Mouse (Mus musculus) spleen, adult 18-20 months (tissue): ENCODE data around the gene Cldn6.

Source experiments
- DNase-seq, 2 experiments: peaks; one replicate each; pipeline ENCODE4 v3.0.0; 2022; ENCODE audit warnings: mixed read lengths in 2 of 2

The Cldn6 gene

GRCm38 (mm10) chr17:23725477-23725876, 46.4 kb downstream of the Cldn6 start:
- DNase-seq = no peak

GRCm38 (mm10) chr17:23725999-23726757, 47.1 kb downstream of the Cldn6 start, which contains the start of gene Pkmyt1:
Pkmyt1 (plus strand) TSS chr17:23726336.
- DNase-seq = peak; percentile 90 to 96

- peak; percentile 44 to 54 for DNase-seq
Measured at GRCm38 (mm10) chr17:23726758-23727142, 47.7 kb downstream of the Cldn6 start.

- no peak for DNase-seq
Measured at GRCm38 (mm10) chr17:23730441-23730840, 51.4 kb downstream of the Cldn6 start.
